Mouse (Mus musculus) heart, postnatal 36 days (tissue): Measurements from ENCODE around the gene Tmcc3. TPM values are rescaled to one million over a fixed set of nuclear protein-coding genes. Genes with fewer than 3 reads are reported as not detected.
"Not testable (repeated sequence)": the region's sequence is repeated elsewhere in the genome, so short reads cannot be mapped to it uniquely, and the experiment has no call there.

Source experiments
- DNase-seq, 2 experiments: peaks; one replicate each; pipeline ENCODE4 v3.0.0; 2021 to 2022
- intact Hi-C: fragments of 180-260 bp; cut with DNase I; formaldehyde crosslinking; loops from one replicate; pipeline ENCODE4 v1.15.1; 2025
- total RNA-seq, 2 experiments: library from RNA; stranded (reverse); gene quantifications; 2 replicates each; pipeline ENCODE4 v1.2.3; 2021

The Tmcc3 gene
- total RNA-seq, 2 experiments from 2014 or later: 30.6 to 32.7 TPM

DNA sequence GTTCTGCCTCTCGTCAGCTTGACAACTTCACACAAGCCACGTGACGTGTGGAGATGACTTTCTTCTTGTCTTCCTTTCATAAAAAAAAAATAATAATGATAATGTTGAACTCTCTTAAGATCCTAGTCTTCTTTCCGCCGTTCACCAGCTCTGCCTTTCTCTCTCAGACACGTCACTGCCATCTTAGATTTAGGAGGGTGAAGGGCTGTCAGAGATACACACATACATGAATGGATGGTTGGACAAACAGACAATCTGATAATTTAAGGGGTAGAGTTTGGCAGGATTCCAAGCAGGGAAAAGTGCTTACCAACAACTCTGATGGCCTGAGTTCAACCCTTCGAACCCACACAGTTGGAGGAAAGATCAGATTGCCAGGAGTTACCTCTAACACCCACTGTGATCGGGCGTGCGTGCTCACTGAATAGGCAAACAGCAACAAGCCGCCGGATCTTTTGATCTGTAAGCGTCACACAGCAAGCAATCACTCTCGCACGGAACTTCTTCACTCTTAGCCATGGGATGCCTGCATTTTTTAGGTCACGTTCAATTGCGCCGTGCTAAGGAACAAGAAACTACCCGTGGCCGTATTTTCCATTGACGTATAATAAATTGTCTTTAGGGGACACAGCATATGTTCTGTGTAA is 254.6 kb downstream of the Tmcc3 start:
- DNase-seq: no peak
- intact Hi-C loops: no loop called here

GRCm38 (mm10) chr10:94567251-94567650 is 255.5 kb downstream of the Tmcc3 start:
- intact Hi-C loops: no loop called here
- DNase-seq: no peak

DNA sequence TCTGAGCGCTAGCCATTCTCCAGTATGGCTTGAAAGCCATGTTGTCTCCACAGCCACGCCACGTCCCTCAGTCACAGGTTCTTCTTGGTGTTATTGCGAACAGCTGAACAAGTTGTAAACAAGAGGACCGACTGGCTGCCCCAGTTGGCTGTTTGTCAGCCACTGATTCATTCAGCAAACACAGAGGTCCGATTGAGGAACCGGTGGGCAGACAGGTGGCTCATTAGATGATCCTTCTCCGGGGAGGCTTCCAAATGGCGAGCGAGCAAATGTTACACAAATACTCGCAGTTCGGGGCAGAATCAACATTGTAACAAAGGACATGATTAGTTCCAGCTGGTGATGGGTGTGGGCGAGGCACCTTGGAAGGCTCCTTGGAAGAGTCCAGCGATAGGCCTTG is 256.2 kb downstream of the Tmcc3 start:
- DNase-seq: no peak
- intact Hi-C loops: no loop called here

GRCm38 (mm10) chr10:94568867-94569266 is 257.1 kb downstream of the Tmcc3 start:
- intact Hi-C loops: no loop called here
- DNase-seq: no peak

DNA sequence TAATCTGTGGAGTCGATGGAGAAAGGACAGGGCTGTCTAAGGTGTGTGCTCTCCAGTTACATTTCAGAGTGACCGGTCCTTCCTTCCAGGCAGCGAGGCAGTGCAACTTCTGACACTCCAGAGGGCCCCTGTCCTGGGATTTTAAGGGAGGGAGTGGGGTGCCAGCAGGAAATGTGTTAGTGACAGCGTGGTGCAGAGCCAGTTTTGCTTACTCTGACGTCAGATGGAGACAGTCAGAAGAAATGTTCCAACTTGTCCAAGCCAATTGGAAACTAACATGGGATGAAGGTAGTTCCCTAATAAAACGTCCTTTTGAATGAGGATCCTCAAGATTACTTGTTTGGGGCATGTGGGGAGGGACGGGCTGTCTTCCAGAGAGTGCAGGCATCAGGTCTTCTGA is 258.0 kb downstream of the Tmcc3 start:
- no peak for DNase-seq
- intact Hi-C loops: no loop called here

GRCm38 (mm10) chr10:94571927-94572620 is 260.3 kb downstream of the Tmcc3 start:
- intact Hi-C loops: loop anchor here (1.0 kb wide), 1 partner anchor 48 kb away; no protein-coding TSS in a partner anchor
- DNase-seq: no peak

GRCm38 (mm10) chr10:94572772-94573171 is 261.0 kb downstream of the Tmcc3 start:
- peak in 1 of 2 experiments; percentile 44 for DNase-seq
- intact Hi-C loops: loop anchor here (1.0 kb wide), 1 partner anchor 48 kb away; no protein-coding TSS in a partner anchor

GRCm38 (mm10) chr10:94574451-94575333 is 262.9 kb downstream of the Tmcc3 start:
- intact Hi-C loops: no loop called here
- DNase-seq: peak; percentile 63 to 67

DNA sequence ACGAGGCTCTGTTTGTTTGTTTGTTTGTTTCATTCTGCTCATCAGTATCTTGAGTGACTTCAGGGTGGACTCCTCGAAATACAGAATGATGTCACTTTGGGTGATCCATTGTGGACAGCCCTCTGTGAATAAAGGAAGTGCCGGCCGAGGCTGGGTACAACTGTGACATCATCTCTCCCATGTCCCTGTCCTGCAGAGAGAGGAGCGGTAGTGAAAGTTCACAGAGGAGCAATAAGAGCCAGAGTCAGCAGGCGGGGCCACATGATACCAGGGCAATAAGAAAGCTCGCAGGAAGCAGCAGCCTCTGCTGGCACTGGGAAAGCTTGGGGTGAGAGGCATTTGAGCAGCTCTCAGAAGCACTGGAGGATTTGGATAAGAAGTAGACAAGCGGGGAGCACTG is 264.2 kb downstream of the Tmcc3 start:
- intact Hi-C loops: no loop called here
- DNase-seq: peak; percentile 54 to 66

GRCm38 (mm10) chr10:94578870-94579269 is 267.1 kb downstream of the Tmcc3 start:
- DNase-seq: no peak
- intact Hi-C loops: no loop called here

GRCm38 (mm10) chr10:94581384-94581783 is 269.6 kb downstream of the Tmcc3 start:
- intact Hi-C loops: no loop called here
- no peak for DNase-seq

DNA sequence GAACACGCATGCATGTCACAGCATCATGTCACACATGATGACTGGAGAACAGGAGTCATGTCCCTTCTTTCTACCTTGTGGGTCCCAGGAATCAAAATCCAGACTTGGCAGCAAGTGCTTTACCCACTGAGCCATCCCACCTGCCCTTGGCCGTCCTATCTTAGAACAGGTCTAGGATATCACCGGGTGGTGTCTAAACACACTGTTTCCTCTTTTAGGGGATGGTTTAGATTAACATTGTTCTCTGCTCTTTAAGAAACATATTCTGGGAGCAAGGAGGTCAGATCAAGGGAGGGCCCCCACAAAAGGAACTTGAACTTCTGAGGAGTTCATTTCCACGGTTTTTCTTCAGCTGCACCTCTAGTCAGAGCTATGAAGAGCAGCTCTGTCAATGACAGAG is 272.0 kb downstream of the Tmcc3 start:
- no peak for DNase-seq
- intact Hi-C loops: no loop called here

GRCm38 (mm10) chr10:94584851-94585359 is 273.2 kb downstream of the Tmcc3 start:
- intact Hi-C loops: no loop called here
- no peak for DNase-seq

GRCm38 (mm10) chr10:94585819-94586218 is 274.1 kb downstream of the Tmcc3 start:
- intact Hi-C loops: no loop called here
- DNase-seq: no peak

DNA sequence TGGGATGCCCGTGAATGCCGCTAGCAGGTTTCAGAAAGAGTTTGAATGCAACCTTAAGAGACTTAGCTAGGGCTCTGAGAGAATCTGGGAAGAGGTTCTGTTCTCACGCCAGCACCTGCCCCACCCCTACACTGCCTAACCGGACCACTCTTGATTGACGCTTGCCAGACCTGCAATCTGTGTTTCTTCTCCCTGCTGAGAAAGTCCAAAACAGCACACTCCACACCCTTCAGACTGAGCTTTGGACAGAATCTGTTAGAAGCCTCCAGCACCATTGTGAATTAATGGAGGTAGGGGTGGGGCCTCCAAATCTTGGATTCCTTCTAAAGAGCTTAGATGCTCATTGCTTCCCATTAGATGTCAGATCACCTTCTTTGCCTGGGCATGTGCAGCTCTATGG is 277.2 kb downstream of the Tmcc3 start:
- intact Hi-C loops: no loop called here
- DNase-seq: no peak

DNA sequence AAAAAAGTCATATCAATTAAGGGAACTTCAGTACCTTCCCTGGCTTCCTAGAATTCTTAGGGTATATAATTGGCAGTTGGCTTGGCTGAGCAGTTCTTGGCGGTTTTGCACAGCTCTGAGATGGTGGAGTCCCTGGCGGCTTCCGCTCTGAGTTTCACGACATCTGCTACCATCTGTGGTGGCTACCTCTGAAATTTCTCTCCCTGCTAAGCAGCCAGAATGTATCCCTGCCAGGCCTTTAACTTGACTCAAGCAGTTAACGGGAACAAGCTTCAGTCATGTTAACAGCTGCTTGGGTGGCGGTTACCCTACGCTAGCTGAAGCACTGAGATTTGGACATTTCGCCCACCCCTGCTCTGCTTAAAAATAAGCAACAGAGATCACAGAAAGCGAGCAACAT is 284.0 kb downstream of the Tmcc3 start:
- intact Hi-C loops: no loop called here
- no peak for DNase-seq

- DNase-seq, intact Hi-C loops: not testable (repeated sequence)
Measured at GRCm38 (mm10) chr10:94599846-94600245, 288.1 kb downstream of the Tmcc3 start.

- DNase-seq: no peak
- intact Hi-C loops: no loop called here
Measured at GRCm38 (mm10) chr10:94601034-94601433, 289.3 kb downstream of the Tmcc3 start.

GRCm38 (mm10) chr10:94605491-94605890 is 293.7 kb downstream of the Tmcc3 start:
- intact Hi-C loops: loop anchor here (5.0 kb wide), 1 partner anchor 393 kb away; no protein-coding TSS in a partner anchor
- DNase-seq: no peak

DNA sequence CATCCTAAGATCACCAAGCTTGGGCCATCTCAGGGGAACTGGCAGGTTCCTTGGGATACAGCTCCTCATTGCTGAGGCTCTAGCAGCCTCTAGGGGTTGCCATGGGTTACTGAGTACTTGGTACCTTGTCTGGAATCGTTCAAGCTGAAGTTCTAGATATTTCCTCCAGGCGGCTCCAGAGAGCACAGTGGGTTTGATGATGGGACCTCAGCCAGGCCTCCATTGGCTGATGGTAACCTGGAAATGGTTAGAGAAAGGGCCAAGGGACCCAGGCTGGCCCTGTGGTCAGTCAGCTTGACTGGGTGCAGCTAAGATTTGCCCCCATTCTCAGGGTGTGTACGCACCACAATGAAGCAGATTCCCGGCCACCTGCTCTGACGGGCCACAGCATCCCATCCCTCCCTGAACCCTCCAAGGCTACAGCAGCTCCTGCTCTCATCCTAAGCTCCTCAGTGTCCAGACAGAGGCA is 297.6 kb downstream of the Tmcc3 start:
- intact Hi-C loops: loop anchor here (1.0 to 5.0 kb wide), 4 partner anchors 95 to 397 kb away; no protein-coding TSS in a partner anchor
- DNase-seq: peak; percentile 76 to 77
